Mouse (Mus musculus): ENCODE data around the gene Akt1. TPM values are rescaled to one million over a fixed set of nuclear protein-coding genes. Genes with fewer than 3 reads are reported as not detected.

The Akt1 gene
- total RNA-seq, 4 experiments from 2014 or later, result 275 to 460 (median 313) TPM

DNA sequence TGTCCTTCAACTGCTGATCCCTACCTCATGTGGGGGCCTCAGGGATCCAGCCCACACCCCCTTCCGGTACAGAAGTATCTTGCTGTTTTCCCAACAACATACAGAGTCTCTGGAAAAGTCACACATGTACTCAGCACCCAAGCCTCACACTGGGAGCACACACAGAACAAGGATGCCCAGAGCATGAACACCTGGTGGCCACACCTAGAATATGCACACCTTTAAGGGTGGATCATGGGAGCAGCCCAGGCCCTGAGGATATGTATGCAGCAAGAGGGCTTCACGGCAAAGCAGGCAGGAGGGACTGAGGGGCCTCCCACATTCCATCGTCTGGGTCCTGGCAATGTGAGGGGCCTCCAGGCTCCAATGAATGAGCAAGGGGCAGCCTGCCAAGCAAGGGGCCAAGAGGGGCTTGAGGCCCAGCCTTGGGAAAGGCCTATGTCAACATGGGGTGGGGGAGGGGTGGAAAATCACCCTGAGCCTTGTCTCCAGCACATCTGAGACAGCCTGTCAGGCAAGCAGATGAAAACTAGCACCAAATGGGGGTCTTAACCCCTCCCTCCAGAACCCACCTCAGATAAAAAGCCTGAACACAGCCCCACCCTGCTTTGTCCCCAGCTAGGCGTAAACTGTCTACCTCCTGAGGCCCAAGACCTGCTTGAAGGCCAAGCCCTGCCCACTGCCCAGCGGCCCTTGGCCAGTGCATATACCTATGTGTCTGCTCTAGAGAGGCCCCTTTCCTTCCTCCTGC lies 13.9 kb downstream of the Akt1 start:
- no peak for DNase-seq

DNA sequence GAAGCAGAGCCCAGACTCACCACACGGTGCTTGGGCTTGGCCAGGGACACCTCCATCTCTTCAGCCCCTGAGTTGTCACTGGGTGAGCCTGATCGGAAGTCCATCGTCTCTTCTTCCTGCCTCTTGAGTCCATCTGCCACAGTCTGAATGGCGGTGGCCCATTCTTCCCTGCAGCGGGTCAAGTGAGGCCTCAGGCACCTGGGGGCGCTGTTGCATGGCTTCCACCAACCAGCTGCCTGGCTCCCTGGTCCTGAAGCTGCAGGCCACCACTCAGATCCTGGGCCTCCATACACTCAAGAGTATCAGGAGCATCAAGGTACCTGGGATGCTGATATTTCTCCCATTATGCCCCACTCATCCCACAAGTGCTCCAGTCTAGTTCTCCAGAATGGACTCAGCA lies 15.6 kb downstream of the Akt1 start:
- DNase-seq, result no peak

- DNase-seq, result peak; percentile 72
Measured at GRCm38 (mm10) chr12:112658619-112659018, 16.1 kb downstream of the Akt1 start.

DNA sequence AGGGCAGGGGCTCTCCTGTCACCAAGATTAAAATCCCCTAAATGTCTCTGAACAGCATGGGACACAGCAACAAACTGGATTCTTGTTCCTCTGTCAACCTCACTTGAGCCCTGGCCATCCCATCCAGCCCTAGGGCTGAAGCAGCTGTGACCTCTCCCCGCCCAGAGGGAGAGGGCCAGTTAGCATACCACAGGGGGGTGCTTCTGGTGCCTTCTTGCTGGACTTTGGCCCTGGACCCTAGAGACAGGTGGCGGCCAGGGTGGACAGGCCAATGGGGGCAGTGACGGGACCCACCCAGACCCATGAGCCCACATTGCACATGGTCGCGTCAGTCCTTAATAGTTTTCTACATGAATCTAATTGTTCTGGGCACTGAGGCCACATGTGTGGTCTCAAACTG lies 20.6 kb downstream of the Akt1 start:
- DNase-seq, result no peak

DNA sequence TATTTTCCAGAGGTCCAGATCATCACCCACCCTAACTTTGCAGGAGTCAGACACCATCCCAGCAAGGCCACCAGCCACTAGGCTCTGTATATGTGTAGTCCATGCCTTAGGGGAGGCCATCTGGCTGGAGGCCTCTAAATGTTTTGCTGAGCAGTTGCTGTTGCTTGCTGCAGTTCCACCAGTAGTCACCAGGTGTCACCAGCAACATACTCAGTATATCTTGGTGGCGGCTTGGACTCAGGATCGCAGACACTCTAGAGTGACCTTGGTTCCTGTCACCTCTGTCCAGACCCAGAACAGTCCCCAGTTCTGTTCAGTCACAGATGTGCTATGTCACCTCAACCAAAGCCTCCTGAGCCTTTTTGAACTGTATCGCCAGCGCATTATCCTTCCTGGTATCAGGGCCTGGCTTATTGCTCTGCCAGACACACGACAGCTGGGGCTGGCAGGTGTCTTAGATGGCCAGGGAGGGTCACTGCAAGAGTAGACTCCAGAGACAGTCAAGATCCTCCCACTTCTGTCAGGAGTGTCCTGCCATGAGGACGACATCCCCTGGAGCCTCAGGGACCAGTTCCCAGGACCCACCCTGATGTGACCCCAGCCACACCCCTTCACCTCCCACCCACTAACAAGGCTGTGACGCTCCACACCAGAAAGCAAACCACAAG lies 21.4 kb downstream of the Akt1 start:
- peak; percentile 81 for DNase-seq

DNA sequence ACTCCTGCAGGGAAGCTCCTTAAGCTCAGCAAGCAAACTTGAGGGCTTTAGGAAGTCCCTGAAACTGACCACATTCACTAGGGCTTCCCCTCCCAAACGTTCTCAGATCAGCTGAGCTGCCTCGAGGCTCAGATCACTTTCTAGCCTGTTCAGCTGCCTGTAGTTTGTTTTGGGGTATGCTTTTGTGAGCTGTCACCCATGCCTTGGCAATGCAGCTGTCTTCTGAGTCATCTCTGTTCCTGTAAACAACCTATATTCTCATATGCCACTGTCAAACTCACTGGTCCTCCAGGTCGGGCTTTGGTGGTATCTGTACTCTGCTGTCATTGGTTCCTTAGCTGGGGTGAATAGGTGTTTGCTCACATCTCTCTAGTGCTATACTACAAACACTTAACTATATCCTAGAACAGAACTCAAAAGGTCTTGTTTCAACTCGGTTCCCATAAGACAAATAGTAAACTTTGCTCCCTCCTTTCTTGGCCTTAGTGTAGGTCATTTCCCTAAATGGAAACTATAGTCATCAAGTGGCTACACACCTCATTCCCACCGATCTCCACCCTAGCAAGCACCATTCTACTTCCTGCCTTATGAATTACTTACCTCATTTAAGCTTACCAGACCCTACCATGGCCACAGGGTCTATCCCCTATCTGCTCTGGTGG lies 22.8 kb downstream of the Akt1 start:
- DNase-seq, result no peak

DNA sequence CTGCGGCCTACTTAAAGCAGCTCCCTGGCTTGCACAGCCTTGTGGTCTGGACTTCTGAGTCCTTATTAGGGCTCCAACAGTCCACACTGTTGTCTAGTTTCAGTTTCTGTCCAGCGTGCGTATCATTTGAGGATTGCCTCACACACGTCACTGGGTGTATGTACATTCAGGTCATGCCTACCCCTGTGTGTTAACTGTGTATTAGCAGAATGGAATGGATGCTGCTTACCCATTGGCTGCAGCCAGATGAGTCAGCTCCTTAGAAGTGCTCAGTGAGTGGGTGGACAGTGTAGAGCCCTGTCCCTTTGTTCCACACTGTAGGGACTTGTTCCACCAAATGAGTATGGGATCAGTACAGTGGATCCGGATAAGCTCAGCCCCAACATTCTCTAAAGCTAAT lies 26.6 kb downstream of the Akt1 start:
- DNase-seq, result no peak

GRCm38 (mm10) chr12:112646139-112646538 lies 28.5 kb downstream of the Akt1 start:
- DNase-seq, result no peak

- DNase-seq, result no peak
Measured at GRCm38 (mm10) chr12:112644855-112645506, 29.7 kb downstream of the Akt1 start.

DNA sequence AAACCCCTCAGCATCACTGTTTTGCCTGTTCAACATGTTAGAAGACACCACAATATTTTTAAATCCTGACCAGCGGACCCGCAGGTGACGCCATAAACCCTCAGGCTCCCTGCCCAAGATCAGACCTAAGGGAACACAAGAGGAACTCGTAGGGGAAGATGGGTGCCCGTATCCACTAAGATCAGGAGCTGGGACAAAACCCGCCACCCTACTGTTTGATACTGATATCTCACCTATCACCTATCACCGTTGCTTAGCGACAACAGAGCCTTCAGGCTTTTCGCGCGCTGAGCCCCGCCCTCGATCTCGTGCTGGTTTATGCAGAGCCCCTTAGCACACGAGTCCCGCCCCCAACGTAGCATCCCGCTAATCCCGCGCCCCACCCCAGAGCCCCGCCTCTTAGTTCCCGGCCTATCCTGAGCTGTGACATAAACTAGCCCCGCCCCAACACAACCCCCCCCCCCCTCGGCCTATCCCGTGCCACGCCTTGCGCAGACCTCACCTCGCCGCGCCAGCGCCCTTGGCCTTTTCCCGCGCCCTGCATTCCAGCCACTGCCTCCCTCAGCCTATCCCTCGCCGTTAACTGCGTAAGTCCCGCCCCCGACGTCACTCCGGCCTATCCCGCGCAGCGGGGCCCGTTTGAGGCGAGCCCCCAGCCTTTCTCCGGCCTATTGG lies 30.4 kb downstream of the Akt1 start, which contains the start of gene Siva1:
Gene Siva1, plus strand, starts transcription at position 500 of the 675 bp plus-strand sequence.
- DNase-seq, result peak; percentile 99

- no peak for DNase-seq
Measured at GRCm38 (mm10) chr12:112643126-112643525, 31.6 kb downstream of the Akt1 start.

DNA sequence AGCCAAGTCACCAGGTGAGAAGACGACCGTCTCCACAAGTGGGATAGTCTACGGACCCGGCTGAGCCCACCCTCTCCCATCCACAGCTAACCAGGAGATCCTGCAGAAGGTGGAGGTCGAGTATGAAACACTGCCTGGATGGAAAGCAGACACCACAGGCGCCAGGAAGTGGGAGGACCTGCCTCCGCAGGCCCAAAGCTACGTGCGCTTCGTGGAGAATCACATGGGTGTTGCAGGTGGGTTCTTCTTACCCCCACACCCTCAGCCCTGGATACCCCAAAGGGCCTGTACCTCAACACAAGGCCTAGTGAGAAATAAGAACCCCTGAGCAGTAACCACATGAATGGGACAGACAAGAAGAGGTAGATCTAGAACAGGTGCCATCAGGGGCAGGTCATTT lies 35.2 kb downstream of the Akt1 start:
- no peak for DNase-seq

- no peak for DNase-seq
Measured at GRCm38 (mm10) chr12:112633686-112634085, 41.0 kb downstream of the Akt1 start.

DNA sequence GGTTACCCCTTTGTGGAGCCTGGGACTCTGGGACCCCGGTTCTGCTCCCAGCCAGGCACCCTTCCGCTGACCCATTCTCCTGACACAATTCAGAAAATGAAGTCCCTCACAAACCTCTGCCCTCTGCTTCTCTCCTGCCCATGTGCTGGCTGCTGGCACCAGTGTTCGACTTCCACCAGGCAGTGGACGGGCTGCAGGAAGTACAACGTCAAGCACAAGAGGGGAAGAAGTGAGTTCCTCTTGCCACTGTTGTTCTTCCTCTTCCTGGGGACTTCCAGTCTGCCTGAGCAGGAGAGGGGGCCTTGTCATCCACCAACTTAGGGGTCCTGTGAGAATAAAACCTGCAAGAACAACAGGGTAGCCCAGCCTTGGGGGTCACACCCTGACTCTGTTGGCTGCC lies 41.8 kb downstream of the Akt1 start:
- no peak for DNase-seq

DNA sequence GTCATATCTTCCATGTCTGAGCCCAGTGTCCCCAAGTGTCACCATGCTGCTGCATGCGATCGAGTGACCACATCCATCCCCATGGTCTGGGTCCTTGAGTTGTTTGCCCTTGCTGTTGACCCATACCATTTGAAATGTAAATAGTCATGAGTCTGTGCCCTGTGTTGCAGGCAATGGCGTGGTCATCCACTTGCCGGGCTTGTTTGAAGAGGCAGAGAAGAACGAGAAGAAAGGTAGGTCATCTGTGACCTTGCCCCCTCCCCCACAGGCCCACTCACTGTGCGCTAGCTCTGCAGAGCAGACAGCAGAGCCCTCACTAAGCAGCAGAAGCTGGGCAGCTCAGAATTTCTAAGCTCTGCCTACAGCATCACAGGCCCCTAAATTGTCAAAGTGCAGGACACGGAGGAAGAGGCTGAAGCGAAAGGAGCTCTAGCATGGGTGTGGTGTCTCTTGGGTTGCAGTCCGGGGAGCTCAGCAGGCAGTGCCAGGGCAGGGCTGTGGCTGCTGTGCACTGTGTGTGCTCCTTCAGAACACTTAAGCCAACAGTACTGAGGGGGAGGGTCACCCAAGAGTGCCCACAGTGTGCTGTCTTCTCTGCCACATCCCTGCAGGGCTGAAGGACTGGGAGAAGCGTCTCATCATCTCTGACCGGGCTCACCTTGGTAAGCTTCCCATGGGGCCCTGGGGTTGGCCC lies 42.5 kb downstream of the Akt1 start:
- no peak for DNase-seq

DNA sequence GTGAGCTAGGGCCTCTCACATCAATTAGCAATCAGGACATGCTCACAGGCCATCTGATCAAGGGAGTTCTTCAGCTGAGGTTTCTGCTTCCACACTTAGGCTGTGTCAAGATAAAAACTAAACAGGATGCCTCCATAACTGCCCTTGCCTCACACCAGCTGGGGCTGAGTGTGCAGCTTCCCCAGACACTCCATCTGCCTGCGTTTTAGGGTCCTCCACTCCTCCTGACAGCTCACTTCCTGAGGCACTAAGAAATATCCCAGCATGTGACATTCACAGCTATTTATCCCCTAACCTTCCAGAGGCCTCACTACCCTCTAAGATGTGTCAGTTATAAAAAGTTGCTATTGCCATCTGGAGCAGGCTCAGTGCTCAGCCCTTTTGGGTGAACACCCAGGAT lies 43.2 kb downstream of the Akt1 start:
- DNase-seq, result no peak

GRCm38 (mm10) chr12:112630796-112631195 lies 43.9 kb downstream of the Akt1 start:
- no peak for DNase-seq

DNA sequence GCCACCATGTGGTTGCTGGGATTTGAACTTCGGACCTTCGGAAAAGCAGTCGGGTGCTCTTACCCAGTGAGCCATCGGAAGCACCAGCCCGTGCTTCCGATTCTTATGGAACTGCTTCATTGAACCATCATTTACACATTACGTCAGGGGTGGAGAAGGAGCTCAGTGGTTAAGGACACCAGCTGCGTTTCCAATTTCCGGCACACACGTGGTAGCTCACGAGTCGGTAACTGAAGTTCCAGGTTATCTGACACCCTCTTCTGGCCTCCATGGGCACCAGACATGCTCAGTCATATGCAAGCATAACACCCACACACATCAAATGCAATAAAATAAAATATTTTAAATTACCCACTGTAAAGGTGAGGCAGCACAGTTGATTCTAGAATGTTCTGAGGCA lies 44.7 kb downstream of the Akt1 start:
- DNase-seq, result no peak

- DNase-seq, result peak; percentile 87
Measured at GRCm38 (mm10) chr12:112628928-112629721, 45.6 kb downstream of the Akt1 start.

- DNase-seq, result no peak
Measured at GRCm38 (mm10) chr12:112628197-112628596, 46.5 kb downstream of the Akt1 start.
